Mouse (Mus musculus): ENCODE results near the gene Hoxa2.

Hoxa2 gene

GRCm38 (mm10) chr6:52177806-52178205 is 13.2 kb upstream of the Hoxa2 start:
- no peak for DNase-seq

GRCm38 (mm10) chr6:52177061-52177735 is 12.6 kb upstream of the Hoxa2 start, which contains the start of gene 5730596B20Rik:
5730596B20Rik (plus strand) TSS chr6:52177498.
- DNase-seq = no peak

- no peak for DNase-seq
Measured at GRCm38 (mm10) chr6:52176391-52176790, 11.8 kb upstream of the Hoxa2 start.

GRCm38 (mm10) chr6:52175864-52176263 is 11.2 kb upstream of the Hoxa2 start:
- no peak for DNase-seq

- DNase-seq = no peak
Measured at GRCm38 (mm10) chr6:52174968-52175751, 10.5 kb upstream of the Hoxa2 start.

GRCm38 (mm10) chr6:52173648-52174047 is 9.0 kb upstream of the Hoxa2 start:
- no peak for DNase-seq

GRCm38 (mm10) chr6:52172501-52172900 is 7.9 kb upstream of the Hoxa2 start:
- no peak for DNase-seq

- DNase-seq = no peak
Measured at GRCm38 (mm10) chr6:52171938-52172337, 7.3 kb upstream of the Hoxa2 start.

- no peak for DNase-seq
Measured at GRCm38 (mm10) chr6:52171331-52171730, 6.7 kb upstream of the Hoxa2 start.

- no peak for DNase-seq
Measured at GRCm38 (mm10) chr6:52170898-52171223, 6.2 kb upstream of the Hoxa2 start.

- DNase-seq = no peak
Measured at GRCm38 (mm10) chr6:52170166-52170897, 5.7 kb upstream of the Hoxa2 start.

GRCm38 (mm10) chr6:52169499-52170165 is 5.0 kb upstream of the Hoxa2 start:
- DNase-seq = no peak

GRCm38 (mm10) chr6:52168191-52169055 is 3.8 kb upstream of the Hoxa2 start:
- no peak for DNase-seq

- no peak for DNase-seq
Measured at GRCm38 (mm10) chr6:52167736-52168161, 3.1 kb upstream of the Hoxa2 start.

- DNase-seq = no peak
Measured at GRCm38 (mm10) chr6:52167176-52167575, 2.5 kb upstream of the Hoxa2 start.

GRCm38 (mm10) chr6:52166431-52167077 is 1.9 kb upstream of the Hoxa2 start:
- DNase-seq = no peak

GRCm38 (mm10) chr6:52165441-52166370 is 1.1 kb upstream of the Hoxa2 start:
- DNase-seq = no peak

GRCm38 (mm10) chr6:52164051-52164625 is 493 bp downstream of the Hoxa2 start:
- DNase-seq = no peak

- no peak for DNase-seq
Measured at GRCm38 (mm10) chr6:52163366-52164031, 1.1 kb downstream of the Hoxa2 start.

Measured in right cerebral cortex, adult 18-20 months (tissue).